Mouse (Mus musculus): ENCODE measurements around the gene Lsg1. TPM values are rescaled to one million over a fixed set of nuclear protein-coding genes. Genes with fewer than 3 reads are reported as not detected.

The Lsg1 gene
- total RNA-seq, 1 experiment from 2014 or later = 66.6 TPM

Other genes with a start within 250 kb of the Lsg1 start
- gene Atp13a3, start 181.6 kb downstream of the Lsg1 start, total RNA-seq (2017) = 54.6 to 83.2 TPM (median 70.1 TPM) in 3 replicates
- gene Tmem44, start 36.8 kb downstream of the Lsg1 start, total RNA-seq (2017) = 0.11 TPM in 1 of 3 replicates, not detected in the others
- gene Fam43a, start 12.1 kb upstream of the Lsg1 start, total RNA-seq (2017) = 18.4 to 27.0 TPM (median 26.3 TPM) in 3 replicates

All from monocyte, adult 5-6 weeks (primary cell).